Mouse (Mus musculus): ENCODE results near the gene Abcc1.

Abcc1 gene

GRCm38 (mm10) chr16:14439081-14439480 lies 77.7 kb downstream of the Abcc1 start:
- no peak for DNase-seq (ENCODE audit: low read depth, low spot score)

DNA sequence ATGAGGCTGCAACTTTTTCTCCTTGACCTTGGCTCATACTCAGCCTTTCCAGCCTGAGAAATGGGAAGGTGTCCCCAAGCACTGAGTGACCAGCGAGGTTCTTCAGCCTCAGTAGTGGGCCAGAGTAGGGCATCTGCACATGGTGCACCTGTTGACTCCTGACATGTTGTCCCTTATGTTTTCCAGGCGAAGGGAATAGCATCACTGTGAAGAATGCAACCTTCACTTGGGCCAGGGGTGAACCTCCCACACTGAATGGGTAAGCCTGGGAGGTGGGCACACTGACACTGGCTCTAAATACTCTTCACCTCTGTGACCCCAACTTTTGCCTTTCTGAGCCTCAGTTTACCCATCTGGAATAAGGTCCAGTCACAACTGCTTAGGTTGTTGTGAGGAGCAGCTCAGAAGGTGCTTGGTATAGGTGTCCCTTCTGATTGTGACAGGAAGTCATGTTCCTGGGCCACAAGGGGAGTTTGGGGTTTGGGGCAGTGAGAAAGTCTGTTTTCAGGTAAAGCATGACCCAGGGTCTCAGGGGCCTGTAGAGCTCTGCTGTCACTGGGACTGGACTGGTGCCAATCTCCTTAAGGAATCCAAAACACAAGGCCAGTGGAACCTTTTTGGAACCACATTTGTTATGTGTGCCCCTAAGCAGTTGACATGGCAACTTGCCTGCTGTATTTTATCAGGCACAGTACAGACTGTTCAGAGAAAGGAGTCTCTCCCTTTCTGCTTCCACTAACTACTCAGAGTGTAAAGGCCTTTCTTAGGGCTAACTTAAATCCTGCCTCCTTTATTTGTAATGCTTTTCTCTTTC lies 78.7 kb downstream of the Abcc1 start:
- no peak for DNase-seq (ENCODE audit: low read depth, low spot score)

DNA sequence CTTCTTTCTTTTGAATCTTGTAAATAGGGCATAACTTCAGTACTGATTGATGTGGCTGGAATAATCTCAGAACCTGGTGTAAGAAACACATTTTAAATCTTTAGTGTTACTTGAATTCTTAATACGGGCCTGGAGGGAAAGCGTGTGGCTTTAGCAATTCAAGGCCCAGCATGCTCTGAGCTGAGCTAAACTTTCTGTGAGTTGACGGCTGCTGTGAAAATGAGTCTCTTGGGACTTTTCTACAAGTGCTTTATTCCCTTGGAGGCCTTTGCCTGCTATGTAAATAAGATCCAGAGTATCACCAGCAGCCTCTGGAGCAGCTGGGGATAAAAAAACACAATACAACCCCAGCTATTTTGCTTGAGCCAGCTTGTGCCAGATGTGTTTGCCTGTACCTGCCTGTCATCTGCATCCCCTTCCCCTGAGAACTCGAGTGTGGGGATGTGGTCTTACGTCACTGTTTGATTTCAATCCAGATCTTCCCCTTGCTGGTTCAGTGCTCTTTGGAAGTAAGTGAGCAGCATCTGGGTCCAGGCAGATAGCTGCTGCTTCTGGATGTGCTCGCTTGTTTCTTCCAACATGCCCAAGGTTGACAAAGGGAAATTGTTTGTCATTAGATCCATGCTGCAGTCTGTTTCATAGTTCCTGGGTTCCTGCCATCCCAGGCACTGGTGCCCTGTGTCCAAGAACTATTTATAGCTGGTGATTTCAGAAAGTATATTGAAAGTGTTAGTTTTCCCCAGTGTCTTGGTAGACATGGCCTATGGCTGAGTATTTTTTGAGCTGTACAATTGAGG lies 82.9 kb downstream of the Abcc1 start:
- DNase-seq (ENCODE audit: low read depth, low spot score): peak; percentile 30

DNA sequence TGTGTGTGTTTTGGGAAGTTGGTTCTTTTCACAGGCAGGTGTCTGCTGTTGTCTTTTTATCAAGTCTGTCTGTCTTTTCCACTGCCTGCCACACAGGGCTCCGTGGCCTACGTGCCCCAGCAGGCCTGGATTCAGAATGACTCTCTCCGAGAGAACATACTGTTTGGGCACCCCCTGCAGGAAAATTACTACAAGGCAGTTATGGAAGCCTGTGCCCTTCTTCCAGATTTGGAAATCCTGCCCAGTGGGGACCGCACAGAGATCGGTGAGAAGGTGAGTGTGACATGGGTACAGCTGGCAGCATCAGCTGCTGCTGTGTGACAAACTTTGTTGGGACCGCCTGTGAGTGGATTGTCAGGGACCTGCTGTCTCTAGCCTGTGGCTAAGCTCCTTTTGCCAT lies 83.8 kb downstream of the Abcc1 start:
- no peak for DNase-seq (ENCODE audit: low read depth, low spot score)

DNA sequence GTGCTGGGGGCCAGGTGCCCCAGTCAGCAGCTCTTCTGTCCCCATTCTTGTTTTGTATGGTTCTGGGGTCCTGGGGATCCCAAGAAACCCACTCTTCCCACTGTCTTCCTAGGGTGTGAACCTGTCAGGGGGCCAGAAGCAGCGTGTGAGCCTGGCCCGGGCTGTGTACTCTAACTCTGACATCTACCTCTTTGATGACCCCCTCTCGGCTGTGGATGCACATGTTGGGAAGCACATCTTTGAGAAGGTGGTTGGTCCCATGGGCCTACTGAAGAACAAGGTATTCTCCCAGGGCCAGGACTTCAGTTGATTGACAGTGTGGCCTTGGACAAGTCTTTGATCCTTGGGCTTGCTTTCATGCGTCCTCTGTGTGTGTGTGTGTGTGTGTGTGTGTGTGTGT lies 86.0 kb downstream of the Abcc1 start:
- DNase-seq (ENCODE audit: low read depth, low spot score): no peak

DNA sequence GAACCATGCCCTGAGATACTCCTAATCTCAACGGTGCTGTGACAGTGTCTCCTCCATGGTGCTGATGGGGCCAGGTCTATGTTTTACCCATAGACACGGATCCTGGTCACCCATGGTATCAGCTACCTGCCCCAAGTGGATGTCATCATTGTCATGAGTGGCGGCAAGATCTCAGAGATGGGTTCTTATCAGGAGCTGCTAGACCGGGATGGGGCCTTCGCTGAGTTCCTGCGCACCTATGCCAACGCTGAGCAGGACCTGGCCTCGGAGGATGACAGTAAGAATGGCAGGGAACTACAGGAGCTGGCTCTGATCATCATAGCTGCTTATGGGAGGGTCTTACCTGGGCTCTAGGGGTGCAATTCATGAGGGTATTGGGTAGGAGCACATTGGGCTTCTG lies 86.9 kb downstream of the Abcc1 start:
- DNase-seq (ENCODE audit: low read depth, low spot score): no peak

DNA sequence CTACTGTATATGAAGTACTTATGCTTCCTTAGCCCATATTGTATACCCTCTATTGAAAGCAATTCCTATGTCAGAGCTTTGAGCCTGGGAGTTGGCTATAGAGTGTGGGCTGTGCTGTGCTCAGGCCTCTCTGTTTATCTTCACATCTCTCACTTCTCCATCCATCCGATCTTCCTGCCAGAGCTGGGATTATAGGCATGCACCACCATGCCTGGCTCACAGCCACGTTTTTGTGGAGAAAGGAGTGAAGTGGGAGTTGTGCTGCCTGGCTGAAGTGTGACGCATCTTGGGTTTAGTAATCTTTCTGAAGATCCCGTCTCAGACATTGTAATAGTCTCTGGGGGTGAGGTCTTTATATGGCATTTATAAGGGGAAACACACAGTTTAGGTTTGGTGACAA lies 88.5 kb downstream of the Abcc1 start:
- DNase-seq (ENCODE audit: low read depth, low spot score): peak; percentile 71

GRCm38 (mm10) chr16:14451374-14452046 lies 90.2 kb downstream of the Abcc1 start:
- DNase-seq (ENCODE audit: low read depth, low spot score): peak; percentile 86

DNA sequence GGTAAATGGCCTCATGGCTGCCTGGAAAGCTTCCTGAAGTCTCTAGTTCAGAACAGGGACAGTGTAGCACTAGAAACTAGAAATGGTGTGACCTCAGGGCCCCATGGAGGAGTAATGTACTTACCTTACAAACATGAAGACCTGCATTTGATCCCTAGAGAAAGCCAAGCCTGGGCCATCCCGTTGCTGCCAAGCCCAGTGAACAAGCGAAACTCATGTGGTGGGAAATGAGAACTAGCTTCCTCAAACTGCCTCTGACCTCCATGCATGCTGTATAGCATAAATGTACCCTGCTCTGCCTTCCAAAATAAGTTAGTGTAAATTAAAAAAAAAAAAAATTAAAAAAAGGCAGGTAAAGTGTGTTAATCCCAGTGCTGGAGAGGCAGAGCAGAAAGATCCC lies 101.2 kb downstream of the Abcc1 start:
- no peak for DNase-seq (ENCODE audit: low read depth, low spot score)

- DNase-seq (ENCODE audit: low read depth, low spot score): no peak
These were observed 103.7 kb downstream of the Abcc1 start for GRCm38 (mm10) chr16:14465016-14465415.

DNA sequence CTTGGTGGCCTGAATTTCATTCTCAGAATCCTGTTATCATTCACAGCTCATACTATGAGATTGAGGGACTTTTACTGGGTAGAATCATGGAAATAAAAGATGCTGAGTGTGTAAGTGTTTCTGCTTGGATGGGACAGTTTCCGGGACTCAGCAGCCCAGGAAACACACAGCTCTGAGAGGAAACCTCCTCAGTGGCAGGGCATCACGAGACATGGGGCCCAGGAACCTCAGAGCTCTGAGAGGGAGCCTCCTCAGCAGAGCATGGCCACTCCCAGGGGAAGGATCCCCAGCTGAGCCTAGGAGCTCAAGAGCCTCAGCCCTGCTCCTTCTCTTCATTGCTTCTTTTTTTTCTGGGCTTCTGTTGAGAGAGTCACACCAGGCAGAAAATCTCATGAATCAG lies 107.0 kb downstream of the Abcc1 start:
- DNase-seq (ENCODE audit: low read depth, low spot score): no peak

GRCm38 (mm10) chr16:14468841-14469240 lies 107.5 kb downstream of the Abcc1 start:
- no peak for DNase-seq (ENCODE audit: low read depth, low spot score)

GRCm38 (mm10) chr16:14472171-14472570 lies 110.8 kb downstream of the Abcc1 start:
- DNase-seq (ENCODE audit: low read depth, low spot score): no peak

DNA sequence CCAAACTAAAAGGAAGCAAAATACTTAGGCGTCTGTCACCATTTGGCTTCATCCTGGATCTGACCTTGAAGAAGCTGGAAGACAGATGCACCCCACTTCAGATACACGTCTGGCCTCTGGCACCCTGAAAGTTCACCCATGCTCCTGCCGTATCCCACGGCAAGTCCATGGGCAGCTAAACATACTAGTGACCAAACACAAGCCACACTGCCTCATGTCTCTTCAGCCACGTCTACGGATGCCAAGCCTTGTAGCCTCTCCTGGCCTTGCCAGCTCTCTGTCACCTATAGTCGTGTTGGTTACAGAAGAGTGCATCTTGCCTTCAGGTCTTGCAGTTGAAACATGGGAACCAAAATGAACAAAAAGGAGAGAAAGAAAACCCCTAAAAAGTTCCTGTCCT lies 112.3 kb downstream of the Abcc1 start:
- no peak for DNase-seq (ENCODE audit: low read depth, low spot score)

DNA sequence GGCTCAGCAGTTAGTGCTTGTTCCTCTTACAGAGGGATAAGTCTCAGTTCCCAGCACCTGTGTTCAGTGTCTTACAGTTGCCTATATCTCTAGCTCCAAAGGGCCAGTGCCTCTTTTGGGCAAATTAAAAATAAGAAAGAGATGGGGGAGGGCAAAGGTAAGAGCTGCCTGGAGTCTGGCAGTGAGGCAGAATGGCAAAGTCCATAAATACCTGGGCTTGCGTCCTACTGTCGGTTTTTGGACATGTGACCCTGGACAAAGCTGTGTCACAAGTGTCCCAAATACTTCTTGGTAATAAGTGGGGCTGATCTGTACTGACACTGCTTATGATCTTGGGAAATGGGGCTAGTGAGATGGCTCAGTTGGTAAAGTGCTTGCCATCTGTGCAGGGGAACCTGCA lies 113.6 kb downstream of the Abcc1 start:
- no peak for DNase-seq (ENCODE audit: low read depth, low spot score)

DNA sequence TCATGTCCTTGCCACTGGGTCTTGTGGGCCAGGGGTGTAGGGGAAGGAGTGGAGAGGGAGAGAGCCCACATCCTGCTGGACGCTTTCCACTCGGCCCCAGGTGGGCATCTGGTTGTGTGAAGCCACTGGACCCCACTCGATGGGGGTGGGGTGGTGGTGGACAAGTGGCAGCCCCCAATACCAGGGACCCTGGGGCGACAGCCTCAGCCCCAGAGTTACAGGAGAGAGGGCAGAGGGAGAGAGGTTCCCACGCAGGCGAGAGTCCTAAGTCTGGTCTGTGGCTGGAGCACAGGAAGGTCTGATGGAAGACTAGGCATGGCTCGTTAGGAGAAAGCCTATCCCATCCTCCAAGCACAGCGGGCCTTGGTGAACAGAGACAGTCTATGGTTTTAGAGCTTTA lies 114.7 kb downstream of the Abcc1 start:
- no peak for DNase-seq (ENCODE audit: low read depth, low spot score)

DNA sequence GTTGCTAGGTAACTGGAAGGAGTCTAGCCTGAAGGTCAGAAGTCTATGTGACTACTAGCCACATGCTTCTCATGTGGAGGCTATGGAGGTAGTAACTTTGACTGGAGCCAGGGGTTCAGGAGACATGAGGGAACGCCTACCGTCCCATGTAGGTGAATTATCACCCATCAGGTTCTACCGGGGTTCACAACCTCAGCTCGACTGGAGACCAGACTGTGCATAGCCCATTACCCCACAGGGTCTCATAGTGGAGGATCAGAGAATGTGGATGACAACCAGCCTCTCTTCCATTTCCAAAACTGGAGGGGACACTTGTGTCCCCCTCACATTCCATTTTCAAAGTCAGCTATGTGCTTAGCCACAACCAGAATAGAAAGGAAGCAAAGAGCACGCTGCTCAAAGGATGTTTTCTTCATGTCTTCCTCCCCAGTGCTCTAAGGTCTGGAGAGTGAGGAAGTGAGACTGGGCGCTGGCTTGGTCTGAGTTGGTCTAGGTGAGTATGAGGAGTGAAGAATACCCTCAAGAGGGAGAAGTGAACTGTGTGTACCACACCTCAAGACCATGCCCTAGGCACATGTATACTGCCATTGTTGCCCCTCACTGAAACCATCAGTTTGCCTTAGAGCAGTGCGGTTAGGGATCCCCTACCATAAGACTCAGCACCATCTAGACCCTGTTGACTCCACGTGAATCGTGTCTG lies 115.5 kb downstream of the Abcc1 start:
- no peak for DNase-seq (ENCODE audit: low read depth, low spot score)

- DNase-seq (ENCODE audit: low read depth, low spot score): no peak
These were observed 116.3 kb downstream of the Abcc1 start for GRCm38 (mm10) chr16:14477510-14478300.

- no peak for DNase-seq (ENCODE audit: low read depth, low spot score)
These were observed 118.3 kb downstream of the Abcc1 start for GRCm38 (mm10) chr16:14479641-14480040.

- DNase-seq (ENCODE audit: low read depth, low spot score): peak; percentile 60
These were observed 121.9 kb downstream of the Abcc1 start for GRCm38 (mm10) chr16:14483221-14483620.
